Mouse (Mus musculus) B cell, adult 62 days (primary cell): ENCODE data around the gene Serpina12. TPM values are rescaled to one million over a fixed set of nuclear protein-coding genes. Genes with fewer than 3 reads are reported as not detected.

Experiments used
- total RNA-seq: library from RNA; stranded (reverse); gene quantifications from 4 replicates; pipeline ENCODE4 v1.2.4, GENCODE M21; 2023

The Serpina12 gene
- total RNA-seq = not detected in 4 replicates

GRCm38 (mm10) chr12:104044343-104044742, at the start of gene Serpina12:
Gene Serpina12 (minus strand): TSS chr12:104044443.

GRCm38 (mm10) chr12:104013620-104014019, 30.6 kb downstream of the Serpina12 start, which contains the start of gene Serpina9:
Gene Serpina9 (minus strand): TSS chr12:104013755.

GRCm38 (mm10) chr12:103989857-103990256, 54.4 kb downstream of the Serpina12 start, which contains the start of gene Serpina11:
Gene Serpina11 (minus strand): TSS chr12:103989957.

Other genes starting within 250 kb of the Serpina12 start
- gene Serpina1b, start 214.1 kb downstream of the Serpina12 start, total RNA-seq = not detected in 4 replicates
- not detected in 4 replicates for gene Serpina1a, start 180.9 kb downstream of the Serpina12 start, total RNA-seq
- gene Serpina1c, start 139.6 kb downstream of the Serpina12 start, total RNA-seq = not detected in 4 replicates
- gene Serpina1e, start 85.5 kb downstream of the Serpina12 start, total RNA-seq = not detected in 4 replicates
- not detected in 4 replicates for gene Serpina11, start 54.5 kb downstream of the Serpina12 start, total RNA-seq
- not detected in 4 replicates for gene Serpina9, start 30.7 kb downstream of the Serpina12 start, total RNA-seq
- gene Serpina5, start 56.7 kb upstream of the Serpina12 start, total RNA-seq = not detected in 4 replicates
- not detected in 4 replicates for gene Serpina3a, start 68.3 kb upstream of the Serpina12 start, total RNA-seq
- not detected in 4 replicates for gene Serpina3b, start 83.6 kb upstream of the Serpina12 start, total RNA-seq
- not detected in 4 replicates for gene Serpina3c, start 109.4 kb upstream of the Serpina12 start, total RNA-seq
- gene Serpina3f, start 170.1 kb upstream of the Serpina12 start, total RNA-seq = 5.2 to 6.2 TPM (median 5.4 TPM) in 4 replicates
- gene Serpina3g, start 191.8 kb upstream of the Serpina12 start, total RNA-seq = 79.5 to 99.4 TPM (median 96.8 TPM) in 4 replicates
- gene Serpina3i, start 218.7 kb upstream of the Serpina12 start, total RNA-seq = 1.6 to 1.8 TPM in 2 of 4 replicates, not detected in the others